Mouse (Mus musculus) embryo, embryonic 10 days (tissue): Measurements from ENCODE around the gene Cdk5r2.

Experiments used
- DNase-seq: peaks from one replicate; pipeline ENCODE4 v3.0.0-alpha.2; 2015; ENCODE audit warnings: low spot score

The Cdk5r2 gene

GRCm38 (mm10) chr1:74892351-74893133 lies 37.8 kb downstream of the Cdk5r2 start:
- no peak for DNase-seq

- DNase-seq: peak; percentile 80
These were observed 38.6 kb downstream of the Cdk5r2 start, which contains the start of gene Cryba2 for GRCm38 (mm10) chr1:74893134-74893855. Gene Cryba2, minus strand, starts transcription at chr1:74893143.

GRCm38 (mm10) chr1:74894966-74895365 lies 40.2 kb downstream of the Cdk5r2 start:
- DNase-seq: peak; percentile 56

GRCm38 (mm10) chr1:74897976-74898375 lies 43.2 kb downstream of the Cdk5r2 start:
- DNase-seq: no peak

GRCm38 (mm10) chr1:74898656-74899431 lies 44.1 kb downstream of the Cdk5r2 start:
- DNase-seq: no peak

GRCm38 (mm10) chr1:74900341-74901285 lies 45.9 kb downstream of the Cdk5r2 start:
- DNase-seq: peak; percentile 31

- peak; percentile 66 for DNase-seq
These were observed 47.0 kb downstream of the Cdk5r2 start for GRCm38 (mm10) chr1:74901686-74902085.

GRCm38 (mm10) chr1:74902191-74902590 lies 47.5 kb downstream of the Cdk5r2 start:
- no peak for DNase-seq
